Mouse (Mus musculus) neural tube, embryonic 13.5 days (tissue): ENCODE data around the gene Chil4. TPM values are rescaled to one million over a fixed set of nuclear protein-coding genes. Genes with fewer than 3 reads are reported as not detected.

Experiments
- polyA plus RNA-seq: library from polyadenylated mRNA; unstranded; fragments of >200 nt; fragmentation: Nextera tagmentation; extraction: Ambion mirVana; gene quantifications from 2 replicates; pipeline ENCODE4 v1.2.1, GENCODE M21; 2015

Chil4 gene
- polyA plus RNA-seq, 1 experiment from 2014 or later, result not detected

Other genes starting within 250 kb of the Chil4 start
- 3.1 and 4.1 TPM in 2 replicates for gene Ovgp1, start 245.8 kb downstream of the Chil4 start, polyA plus RNA-seq
- gene Pifo, start 204.9 kb downstream of the Chil4 start, polyA plus RNA-seq, result 0.52 and 1.5 TPM in 2 replicates
- not detected in 2 replicates for gene Chil5, start 186.7 kb downstream of the Chil4 start, polyA plus RNA-seq
- gene Chia1, start 106.3 kb downstream of the Chil4 start, polyA plus RNA-seq, result 0.29 and 0.82 TPM in 2 replicates
- not detected in 2 replicates for gene Chil3, start 51.9 kb downstream of the Chil4 start, polyA plus RNA-seq
- not detected in 2 replicates for gene Chil6, start 186.7 kb upstream of the Chil4 start, polyA plus RNA-seq